Mouse (Mus musculus): ENCODE measurements around the gene Tmem238. TPM values are rescaled to one million over a fixed set of nuclear protein-coding genes. Genes with fewer than 3 reads are reported as not detected.
"Not testable (repeated sequence)": the region's sequence is repeated elsewhere in the genome, so short reads cannot be mapped to it uniquely, and the experiment has no call there.

Tmem238 gene
- polyA plus RNA-seq (2012; rRNA removed), result 4.6 and 4.9 TPM in 2 replicates

- peaks cover 5% of the 10 kb centered on the region; the same call in 1 of the 2 replicates for H3K4me1 ChIP-seq (ENCODE audit: control insufficient read depth, insufficient read depth, low read length)
- no peak within 1 kb of the TSS for H3K27ac ChIP-seq (ENCODE audit: insufficient read depth, low read length)
- no peak for TF ChIP-seq CTCF (IDR thresholded peaks at IDR 0.05; ENCODE audit: extremely low read depth, insufficient read depth, low read length)
- no peak for TF ChIP-seq POLR2A (IDR thresholded peaks at IDR 0.05; ENCODE audit: extremely low read depth, insufficient read depth, low read length)
- peak within 1 kb of the TSS; percentile 64 for H3K4me3 ChIP-seq (ENCODE audit: insufficient read depth, low read length)
Measured at GRCm38 (mm10) chr7:4789436-4789935, at the start of gene Tmem238. TSS of gene Tmem238 (minus strand) at chr7:4789656.

- TF ChIP-seq CTCF (IDR thresholded peaks at IDR 0.05; ENCODE audit: extremely low read depth, insufficient read depth, low read length), result no peak
- no peak for TF ChIP-seq POLR2A (IDR thresholded peaks at IDR 0.05; ENCODE audit: extremely low read depth, insufficient read depth, low read length)
- Histone ChIP-seq H3K27ac (ENCODE audit: insufficient read depth, low read length) (no peak overlapping the region), H3K4me3 (ENCODE audit: insufficient read depth, low read length) (no peak overlapping the region), H3K4me1 (ENCODE audit: control insufficient read depth, insufficient read depth, low read length) (peaks cover 3% of the 10 kb centered on the region; the same call in 1 of the 2 replicates)
Measured at GRCm38 (mm10) chr7:4837639-4838038, 48.2 kb upstream of the Tmem238 start.

GRCm38 (mm10) chr7:4836351-4836792 is 46.9 kb upstream of the Tmem238 start:
- TF ChIP-seq POLR2A (IDR thresholded peaks at IDR 0.05; ENCODE audit: extremely low read depth, insufficient read depth, low read length), result no peak
- TF ChIP-seq CTCF (IDR thresholded peaks at IDR 0.05; ENCODE audit: extremely low read depth, insufficient read depth, low read length), result 0 out of 2 replicates have a peak, but pooled peaks have one; percentile 17
- peak overlapping the region; percentile 21; the same call in 1 of the 2 replicates for H3K4me3 ChIP-seq (ENCODE audit: insufficient read depth, low read length)
- peaks cover 3% of the 10 kb centered on the region; the same call in 1 of the 2 replicates for H3K4me1 ChIP-seq (ENCODE audit: control insufficient read depth, insufficient read depth, low read length)
- no peak overlapping the region for H3K27ac ChIP-seq (ENCODE audit: insufficient read depth, low read length)

GRCm38 (mm10) chr7:4835631-4836327 is 46.3 kb upstream of the Tmem238 start:
- no peak overlapping the region for H3K27ac ChIP-seq (ENCODE audit: insufficient read depth, low read length)

GRCm38 (mm10) chr7:4830476-4830875 is 41.0 kb upstream of the Tmem238 start:
- H3K4me3 ChIP-seq (ENCODE audit: insufficient read depth, low read length), result no peak overlapping the region
- no peak overlapping the region for H3K27ac ChIP-seq (ENCODE audit: insufficient read depth, low read length)
- no peaks in the 10 kb centered on the region for H3K4me1 ChIP-seq (ENCODE audit: control insufficient read depth, insufficient read depth, low read length)
- no peak for TF ChIP-seq CTCF (IDR thresholded peaks at IDR 0.05; ENCODE audit: extremely low read depth, insufficient read depth, low read length)
- no peak for TF ChIP-seq POLR2A (IDR thresholded peaks at IDR 0.05; ENCODE audit: extremely low read depth, insufficient read depth, low read length)

More at GRCm38 (mm10) chr7:4835631-4836327, 46.3 kb upstream of the Tmem238 start:
- Histone ChIP-seq H3K4me3 (ENCODE audit: insufficient read depth, low read length) (peak overlapping the region; percentile 21; the same call in 1 of the 2 replicates), H3K4me1 (ENCODE audit: control insufficient read depth, insufficient read depth, low read length) (peaks cover 3% of the 10 kb centered on the region; the same call in 1 of the 2 replicates)
- no peak for TF ChIP-seq CTCF (IDR thresholded peaks at IDR 0.05; ENCODE audit: extremely low read depth, insufficient read depth, low read length)
- TF ChIP-seq POLR2A (IDR thresholded peaks at IDR 0.05; ENCODE audit: extremely low read depth, insufficient read depth, low read length), result no peak

GRCm38 (mm10) chr7:4825365-4825764 is 35.9 kb upstream of the Tmem238 start:
- Histone ChIP-seq H3K4me3 (ENCODE audit: insufficient read depth, low read length) (no peak overlapping the region), H3K27ac (ENCODE audit: insufficient read depth, low read length) (no peak overlapping the region), H3K4me1 (ENCODE audit: control insufficient read depth, insufficient read depth, low read length) (no peaks in the 10 kb centered on the region; the same call in 1 of the 2 replicates)
- no peak for TF ChIP-seq POLR2A (IDR thresholded peaks at IDR 0.05; ENCODE audit: extremely low read depth, insufficient read depth, low read length)
- TF ChIP-seq CTCF (IDR thresholded peaks at IDR 0.05; ENCODE audit: extremely low read depth, insufficient read depth, low read length), result no peak

GRCm38 (mm10) chr7:4822162-4822907 is 32.9 kb upstream of the Tmem238 start:
- no peaks in the 10 kb centered on the region; the same call in 1 of the 2 replicates for H3K4me1 ChIP-seq (ENCODE audit: control insufficient read depth, insufficient read depth, low read length)
- TF ChIP-seq POLR2A (IDR thresholded peaks at IDR 0.05; ENCODE audit: extremely low read depth, insufficient read depth, low read length) (no peak), CTCF (IDR thresholded peaks at IDR 0.05; ENCODE audit: extremely low read depth, insufficient read depth, low read length) (no peak)
- no peak overlapping the region for H3K4me3 ChIP-seq (ENCODE audit: insufficient read depth, low read length)
- 0 out of 2 replicates have a peak overlapping the region, but pooled peaks have one; percentile 64 for H3K27ac ChIP-seq (ENCODE audit: insufficient read depth, low read length)

- Histone ChIP-seq H3K27ac (ENCODE audit: insufficient read depth, low read length) (no peak overlapping the region), H3K4me1 (ENCODE audit: control insufficient read depth, insufficient read depth, low read length) (no peaks in the 10 kb centered on the region; the same call in 1 of the 2 replicates), H3K4me3 (ENCODE audit: insufficient read depth, low read length) (no peak overlapping the region)
- TF ChIP-seq CTCF (IDR thresholded peaks at IDR 0.05; ENCODE audit: extremely low read depth, insufficient read depth, low read length), result no peak
- no peak for TF ChIP-seq POLR2A (IDR thresholded peaks at IDR 0.05; ENCODE audit: extremely low read depth, insufficient read depth, low read length)
Measured at GRCm38 (mm10) chr7:4821690-4822089, 32.2 kb upstream of the Tmem238 start.

GRCm38 (mm10) chr7:4820925-4821324 is 31.5 kb upstream of the Tmem238 start:
- H3K4me3 ChIP-seq (ENCODE audit: insufficient read depth, low read length); H3K4me1 ChIP-seq (ENCODE audit: control insufficient read depth, insufficient read depth, low read length): not testable (repeated sequence)
- 0 out of 2 replicates have a peak overlapping the region, but pooled peaks have one; percentile 38 for H3K27ac ChIP-seq (ENCODE audit: insufficient read depth, low read length)
